Mouse (Mus musculus) forebrain, embryonic 12.5 days (tissue): ENCODE results near the gene Nqo1. TPM values are rescaled to one million over a fixed set of nuclear protein-coding genes. Genes with fewer than 3 reads are reported as not detected.

ENCODE experiments used
- ATAC-seq: fragments of 200-750 bp; cut with Nextera tagmentation; 2 replicates; pipeline ENCODE4 v1.8.0; 2017; ENCODE audit warnings: moderate TSS enrichment; ENCODE audit not compliant: low FRiP score
- H3K27ac ChIP-seq: fragments of 300-500 bp; sonication (generic); 2 replicates; pipeline ENCODE4 v1.5.1; 2016; ENCODE audit warnings: mild to moderate bottlenecking
- H3K27me3 ChIP-seq: fragments of 300-500 bp; sonication (generic); 2 replicates; pipeline ENCODE4 v1.6.1; 2016; ENCODE audit warnings: mild to moderate bottlenecking
- H3K36me3 ChIP-seq: fragments of 300-500 bp; sonication (generic); replicated peaks from 2 replicates; pipeline ENCODE4 v1.6.1; 2016; ENCODE audit warnings: mild to moderate bottlenecking
- H3K4me1 ChIP-seq: fragments of 300-500 bp; sonication (generic); 2 replicates; pipeline ENCODE4 v1.6.1; 2016
- H3K4me2 ChIP-seq: fragments of 300-500 bp; sonication (generic); 2 replicates; pipeline ENCODE4 v1.6.1; 2016; ENCODE audit warnings: mild to moderate bottlenecking, moderate library complexity
- H3K4me3 ChIP-seq: fragments of 300-500 bp; sonication (generic); replicated peaks from 2 replicates; pipeline ENCODE4 v1.5.1; 2016; ENCODE audit warnings: mild to moderate bottlenecking
- H3K9ac ChIP-seq: fragments of 300-500 bp; sonication (generic); 2 replicates; pipeline ENCODE4 v1.6.1; 2016; ENCODE audit warnings: mild to moderate bottlenecking
- H3K9me3 ChIP-seq: fragments of 300-500 bp; sonication (generic); 2 replicates; pipeline ENCODE4 v1.6.1; 2016
- WGBS: fragments of 180-500 bp; shearing (Covaris S2); methylation state at CpG from one replicate; pipeline ENCODE4 v1.1.7; 2016; 5-methylcytosine and 5-hydroxymethylcytosine counted together
- polyA plus RNA-seq: library from polyadenylated mRNA; unstranded; fragments of >200 nt; fragmentation: Nextera tagmentation; extraction: Ambion mirVana; gene quantifications from 2 replicates; pipeline ENCODE4 v1.2.1, GENCODE M21; 2016

The Nqo1 gene
- polyA plus RNA-seq, 1 experiment from 2014 or later: 4.4 TPM

DNA sequence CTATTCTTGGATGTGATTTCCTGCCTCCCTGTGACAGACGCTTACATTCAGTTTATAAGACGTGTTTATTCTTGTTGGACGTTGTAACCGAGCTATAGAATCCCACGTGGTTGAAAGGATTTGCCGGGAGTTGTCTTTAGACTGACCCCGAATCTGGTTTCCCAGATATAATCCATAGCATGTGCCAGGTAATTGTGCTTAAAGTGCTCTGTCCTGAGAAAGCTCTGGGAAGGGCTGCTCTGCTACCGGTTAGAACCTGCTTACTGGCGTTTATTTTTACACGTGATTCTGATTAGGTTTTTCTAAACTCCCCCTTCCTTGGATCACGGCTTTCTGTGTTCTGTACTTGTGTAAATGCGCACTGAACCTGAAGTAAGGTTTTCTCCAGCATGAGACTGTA lies 5.3 kb downstream of the Nqo1 start:
- no peaks in the 10 kb centered on the region for H3K9me3 ChIP-seq
- no peak for ATAC-seq
- 61% methylated on average over 12 of the region's 12 CpGs for WGBS
- H3K36me3 ChIP-seq: no peaks in the 10 kb centered on the region
- no peaks in the 10 kb centered on the region for H3K27me3 ChIP-seq
- no peak overlapping the region for H3K4me2 ChIP-seq
- H3K27ac ChIP-seq: no peak overlapping the region
- no peak overlapping the region for H3K4me3 ChIP-seq
- peaks cover 4% of the 10 kb centered on the region for H3K4me1 ChIP-seq
- no peak overlapping the region for H3K9ac ChIP-seq

GRCm38 (mm10) chr8:107396106-107396670 lies 6.8 kb downstream of the Nqo1 start:
- Histone ChIP-seq H3K4me2 (no peak overlapping the region), H3K9me3 (no peaks in the 10 kb centered on the region), H3K27me3 (no peaks in the 10 kb centered on the region), H3K4me1 (no peaks in the 10 kb centered on the region), H3K9ac (no peak overlapping the region), H3K27ac (no peak overlapping the region), H3K36me3 (no peaks in the 10 kb centered on the region), H3K4me3 (no peak overlapping the region)
- 89% methylated on average over 10 of the region's 10 CpGs for WGBS
- no peak for ATAC-seq

- Histone ChIP-seq H3K36me3 (no peaks in the 10 kb centered on the region), H3K9ac (no peak overlapping the region), H3K27ac (no peak overlapping the region), H3K4me2 (no peak overlapping the region), H3K4me3 (no peak overlapping the region), H3K27me3 (no peaks in the 10 kb centered on the region), H3K4me1 (no peaks in the 10 kb centered on the region), H3K9me3 (no peaks in the 10 kb centered on the region)
- ATAC-seq: no peak
These were observed 7.6 kb downstream of the Nqo1 start for GRCm38 (mm10) chr8:107395397-107395796.

DNA sequence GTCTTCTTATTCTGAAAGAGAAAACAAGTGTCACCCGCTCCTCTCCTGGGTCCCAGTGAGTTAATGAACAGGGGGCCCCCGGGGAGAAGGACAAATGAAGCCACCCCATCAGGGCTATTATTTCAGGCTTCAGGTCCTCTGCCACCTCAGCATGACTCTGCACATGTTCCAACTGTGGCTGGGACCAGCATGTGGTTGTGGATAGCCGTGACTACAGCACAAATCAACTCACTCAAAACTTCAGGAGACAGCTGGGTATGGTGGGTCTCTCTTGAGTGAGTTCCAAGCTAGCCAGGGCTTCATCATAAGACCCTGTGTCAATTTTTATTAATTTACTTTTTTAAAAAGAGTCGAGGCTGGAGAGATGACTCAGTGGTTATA lies 11.9 kb downstream of the Nqo1 start:
- Histone ChIP-seq H3K27me3 (no peaks in the 10 kb centered on the region), H3K4me2 (no peak overlapping the region), H3K9ac (no peak overlapping the region), H3K4me1 (no peaks in the 10 kb centered on the region), H3K9me3 (no peaks in the 10 kb centered on the region), H3K27ac (no peak overlapping the region), H3K4me3 (no peak overlapping the region), H3K36me3 (no peaks in the 10 kb centered on the region)
- no peak for ATAC-seq
- WGBS: 68% methylated on average over 4 of the region's 4 CpGs

DNA sequence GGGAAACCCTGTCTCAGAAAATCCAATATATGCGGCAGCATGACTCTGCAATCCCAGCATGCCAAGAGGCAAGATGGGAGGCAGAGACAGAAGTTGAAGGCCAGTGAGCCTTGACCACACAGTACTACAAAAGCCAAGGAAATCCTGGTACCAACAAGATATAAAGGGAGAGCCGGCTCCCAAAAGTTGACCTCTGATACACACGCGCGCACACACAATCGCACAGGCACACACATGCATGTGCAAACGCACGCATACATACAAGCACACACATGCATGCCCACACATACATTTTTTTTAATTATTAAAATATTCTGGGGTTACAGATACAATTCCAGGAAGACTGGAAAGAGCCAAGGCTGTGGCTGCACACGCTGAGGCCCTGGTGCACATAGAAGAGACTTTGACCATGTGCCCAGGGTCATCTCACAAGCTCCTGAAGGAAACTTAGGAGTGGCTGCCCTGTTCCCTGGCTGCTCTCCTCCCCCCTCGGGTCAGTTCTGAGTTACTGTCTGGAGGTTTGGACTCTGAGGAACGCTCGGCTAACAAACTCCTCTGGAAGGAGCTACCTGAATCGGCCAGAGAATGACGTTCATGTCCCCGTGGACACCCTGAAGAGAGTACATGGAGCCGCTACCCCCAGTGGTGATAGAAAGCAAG lies 12.4 kb downstream of the Nqo1 start:
- ATAC-seq: no peak

GRCm38 (mm10) chr8:107389557-107389956 lies 13.4 kb downstream of the Nqo1 start:
- 78% methylated on average over 8 of the region's 8 CpGs for WGBS
- Histone ChIP-seq H3K4me2 (no peak overlapping the region), H3K9ac (no peak overlapping the region), H3K27me3 (no peaks in the 10 kb centered on the region), H3K36me3 (no peaks in the 10 kb centered on the region), H3K27ac (no peak overlapping the region), H3K4me3 (no peak overlapping the region), H3K4me1 (no peaks in the 10 kb centered on the region), H3K9me3 (no peaks in the 10 kb centered on the region)
- no peak for ATAC-seq

More for the DNA sequence above, 12.4 kb downstream of the Nqo1 start:
- no peaks in the 10 kb centered on the region for H3K36me3 ChIP-seq
- no peak overlapping the region for H3K27ac ChIP-seq
- no peak overlapping the region for H3K4me3 ChIP-seq
- H3K4me2 ChIP-seq: no peak overlapping the region
- H3K4me1 ChIP-seq: no peaks in the 10 kb centered on the region
- H3K9me3 ChIP-seq: no peaks in the 10 kb centered on the region
- H3K27me3 ChIP-seq: no peaks in the 10 kb centered on the region
- WGBS: 89% methylated on average over 16 of the region's 16 CpGs
- H3K9ac ChIP-seq: no peak overlapping the region

GRCm38 (mm10) chr8:107387861-107388260 lies 15.1 kb downstream of the Nqo1 start:
- Histone ChIP-seq H3K4me3 (no peak overlapping the region), H3K4me1 (no peaks in the 10 kb centered on the region), H3K9ac (no peak overlapping the region), H3K4me2 (no peak overlapping the region), H3K9me3 (no peaks in the 10 kb centered on the region), H3K27ac (no peak overlapping the region), H3K36me3 (no peaks in the 10 kb centered on the region), H3K27me3 (no peaks in the 10 kb centered on the region)
- WGBS: 68% methylated on average over 5 of the region's 5 CpGs
- no peak for ATAC-seq

GRCm38 (mm10) chr8:107386642-107387041 lies 16.4 kb downstream of the Nqo1 start:
- ATAC-seq: no peak
- H3K4me3 ChIP-seq: no peak overlapping the region
- H3K27ac ChIP-seq: no peak overlapping the region
- no peaks in the 10 kb centered on the region for H3K9me3 ChIP-seq
- no peaks in the 10 kb centered on the region for H3K4me1 ChIP-seq
- H3K36me3 ChIP-seq: no peaks in the 10 kb centered on the region
- H3K4me2 ChIP-seq: no peak overlapping the region
- no peaks in the 10 kb centered on the region for H3K27me3 ChIP-seq
- no peak overlapping the region for H3K9ac ChIP-seq
- 34% methylated on average over 3 of the region's 3 CpGs for WGBS

DNA sequence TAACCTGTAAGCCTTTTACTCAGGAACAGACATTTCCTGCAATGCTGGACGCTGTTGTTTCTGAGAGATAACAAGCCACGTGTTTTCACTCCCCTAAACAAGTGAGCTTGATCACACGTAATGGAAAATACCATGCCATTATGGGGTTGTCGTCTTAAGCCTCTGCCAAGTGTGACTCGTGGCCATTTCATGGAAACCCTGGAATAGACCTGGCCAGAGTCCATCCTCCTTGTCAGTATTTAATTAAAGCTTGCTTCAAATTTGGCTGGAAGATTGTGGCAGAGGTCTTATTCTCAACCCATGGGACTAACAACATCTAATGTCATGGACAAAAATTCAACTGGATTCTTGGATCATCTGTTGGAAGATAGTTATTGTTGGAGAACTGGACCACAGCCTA lies 16.8 kb downstream of the Nqo1 start:
- H3K9ac ChIP-seq: no peak overlapping the region
- no peaks in the 10 kb centered on the region for H3K27me3 ChIP-seq
- no peaks in the 10 kb centered on the region for H3K4me1 ChIP-seq
- no peak for ATAC-seq
- H3K9me3 ChIP-seq: no peaks in the 10 kb centered on the region
- H3K27ac ChIP-seq: no peak overlapping the region
- H3K4me3 ChIP-seq: no peak overlapping the region
- H3K4me2 ChIP-seq: no peak overlapping the region
- H3K36me3 ChIP-seq: no peaks in the 10 kb centered on the region
- WGBS: 67% methylated on average over 5 of the region's 5 CpGs

- Histone ChIP-seq H3K4me1 (no peaks in the 10 kb centered on the region), H3K4me3 (no peak overlapping the region), H3K27ac (no peak overlapping the region), H3K36me3 (no peaks in the 10 kb centered on the region; the same call in 1 of the 2 replicates), H3K4me2 (no peak overlapping the region), H3K9ac (no peak overlapping the region), H3K27me3 (no peaks in the 10 kb centered on the region), H3K9me3 (no peaks in the 10 kb centered on the region)
- no peak for ATAC-seq
- 88% methylated on average over 2 of the region's 2 CpGs for WGBS
These were observed 17.9 kb downstream of the Nqo1 start for GRCm38 (mm10) chr8:107385063-107385462.

- Histone ChIP-seq H3K4me1 (no peaks in the 10 kb centered on the region), H3K27me3 (no peaks in the 10 kb centered on the region), H3K9me3 (no peaks in the 10 kb centered on the region), H3K4me2 (no peak overlapping the region), H3K36me3 (no peaks in the 10 kb centered on the region; the same call in 1 of the 2 replicates), H3K9ac (no peak overlapping the region), H3K27ac (no peak overlapping the region), H3K4me3 (no peak overlapping the region)
- no peak for ATAC-seq
- WGBS: 70% methylated on average over 5 of the region's 5 CpGs
These were observed 18.4 kb downstream of the Nqo1 start for GRCm38 (mm10) chr8:107384651-107385050.

- Histone ChIP-seq H3K4me1 (no peaks in the 10 kb centered on the region), H3K9me3 (no peaks in the 10 kb centered on the region), H3K9ac (no peak overlapping the region), H3K27ac (no peak overlapping the region), H3K27me3 (no peaks in the 10 kb centered on the region), H3K36me3 (peaks cover 10% of the 10 kb centered on the region), H3K4me3 (no peak overlapping the region), H3K4me2 (no peak overlapping the region)
- ATAC-seq: no peak
- 80% methylated on average over 4 of the region's 4 CpGs for WGBS
These were observed 20.1 kb downstream of the Nqo1 start for GRCm38 (mm10) chr8:107382898-107383297.

DNA sequence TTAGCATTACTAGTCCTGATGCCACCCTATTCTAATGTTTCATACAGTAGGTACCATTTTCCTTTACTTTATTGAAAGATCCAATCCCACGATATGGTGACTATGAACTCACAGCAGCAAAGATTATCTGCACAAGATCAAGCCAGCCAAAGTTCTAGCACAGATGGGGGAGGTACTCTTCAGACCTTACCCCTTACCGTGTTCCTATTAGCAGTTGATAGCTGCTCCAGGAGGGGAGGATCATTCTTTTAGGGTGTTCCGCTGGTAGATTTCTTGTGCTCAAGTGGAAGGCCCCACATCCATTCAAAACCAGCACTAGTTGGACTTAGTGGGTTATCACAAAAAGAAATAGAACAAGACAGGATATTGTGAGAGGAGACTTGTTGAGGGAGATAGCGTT lies 21.3 kb downstream of the Nqo1 start:
- Histone ChIP-seq H3K27ac (no peak overlapping the region), H3K9ac (no peak overlapping the region), H3K9me3 (no peaks in the 10 kb centered on the region), H3K4me3 (no peak overlapping the region), H3K4me2 (no peak overlapping the region), H3K4me1 (no peaks in the 10 kb centered on the region), H3K27me3 (no peaks in the 10 kb centered on the region), H3K36me3 (peaks cover 10% of the 10 kb centered on the region)
- no peak for ATAC-seq
- WGBS: 89% methylated on average over 4 of the region's 4 CpGs
